Mouse (Mus musculus) limb, embryonic 13.5 days (tissue): ENCODE measurements around the gene Rufy3. TPM values are rescaled to one million over a fixed set of nuclear protein-coding genes. Genes with fewer than 3 reads are reported as not detected.

Source experiments
- ATAC-seq: fragments of 200-750 bp; cut with Nextera tagmentation; 2 replicates; pipeline ENCODE4 v1.8.0; 2017; ENCODE audit warnings: low read depth, moderate number of reproducible peaks, moderate TSS enrichment; ENCODE audit not compliant: low FRiP score
- H3K27ac ChIP-seq: fragments of 300-500 bp; sonication (generic); 2 replicates; pipeline ENCODE4 v1.5.1; 2015; ENCODE audit warnings: inconsistent platforms, mild to moderate bottlenecking, moderate library complexity
- H3K27me3 ChIP-seq: fragments of 300-500 bp; sonication (generic); 2 replicates; pipeline ENCODE4 v1.6.1; 2015; ENCODE audit warnings: mild to moderate bottlenecking, inconsistent platforms
- H3K36me3 ChIP-seq: fragments of 300-500 bp; sonication (generic); 2 replicates; pipeline ENCODE4 v1.6.1; 2015; ENCODE audit warnings: inconsistent platforms, mild to moderate bottlenecking, moderate library complexity
- H3K4me1 ChIP-seq: fragments of 300-500 bp; sonication (generic); 2 replicates; pipeline ENCODE4 v1.6.1; 2015; ENCODE audit warnings: inconsistent platforms
- H3K4me2 ChIP-seq: fragments of 300-500 bp; sonication (generic); replicated peaks from 2 replicates; pipeline ENCODE4 v1.6.1; 2015; ENCODE audit warnings: inconsistent platforms, mild to moderate bottlenecking, moderate library complexity
- H3K4me3 ChIP-seq: fragments of 300-500 bp; sonication (generic); 2 replicates; pipeline ENCODE4 v1.5.1; 2015; ENCODE audit warnings: moderate library complexity, mild to moderate bottlenecking, inconsistent platforms
- H3K9ac ChIP-seq: fragments of 300-500 bp; sonication (generic); 2 replicates; pipeline ENCODE4 v1.6.1; 2015; ENCODE audit warnings: mild to moderate bottlenecking, inconsistent platforms
- H3K9me3 ChIP-seq: fragments of 300-500 bp; sonication (generic); 2 replicates; pipeline ENCODE4 v1.6.1; 2016; ENCODE audit warnings: inconsistent platforms
- WGBS: fragments of 180-500 bp; shearing (Covaris S2); methylation state at CpG from one replicate; pipeline ENCODE4 v1.1.7; 2015; 5-methylcytosine and 5-hydroxymethylcytosine counted together
- polyA plus RNA-seq: library from polyadenylated mRNA; unstranded; fragments of >200 nt; fragmentation: Nextera tagmentation; extraction: Ambion mirVana; gene quantifications from 2 replicates; pipeline ENCODE4 v1.2.1, GENCODE M21; 2015

Gene Rufy3
- polyA plus RNA-seq, 1 experiment from 2014 or later = 9.4 TPM

DNA sequence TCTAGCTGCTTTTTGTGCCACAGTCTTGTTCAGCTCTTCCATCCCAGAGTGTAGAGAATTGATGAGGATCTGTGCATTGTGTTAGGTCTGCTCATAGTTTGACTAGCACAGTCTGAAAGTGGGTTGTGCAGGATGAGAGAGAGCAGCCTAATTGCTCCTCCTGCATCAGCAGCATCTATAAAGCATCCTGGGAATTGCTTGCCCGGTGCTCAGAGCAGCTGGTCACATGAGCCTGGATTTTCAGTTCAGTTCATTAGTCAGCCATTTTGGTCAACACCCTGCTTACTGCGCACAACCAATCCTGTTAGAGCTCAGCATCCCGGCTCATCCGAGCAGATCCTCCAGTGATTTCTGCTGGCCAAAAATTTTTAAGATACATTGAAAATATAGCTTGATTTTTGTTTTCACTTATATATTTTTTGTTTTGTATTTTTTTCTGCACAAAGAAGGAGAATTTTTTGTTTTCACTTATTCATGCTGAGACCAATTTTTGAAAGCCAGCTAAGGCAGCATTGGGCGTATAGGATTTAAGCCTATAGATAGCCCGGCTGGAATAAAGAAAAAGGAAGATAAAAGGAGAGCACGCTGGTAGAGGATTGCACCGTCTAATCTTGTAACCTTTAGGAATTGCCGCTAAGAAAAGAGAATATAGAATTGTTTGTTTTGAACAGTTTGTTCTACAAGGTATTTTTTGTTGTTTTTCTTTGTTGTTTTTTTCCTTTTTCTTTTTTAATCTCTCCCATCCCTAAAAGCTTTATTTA, 18.6 kb downstream of the Rufy3 start:
- Histone ChIP-seq H3K36me3 (no peaks in the 10 kb centered on the region), H3K27me3 (no peaks in the 10 kb centered on the region), H3K4me1 (peaks cover 30% of the 10 kb centered on the region), H3K9me3 (no peaks in the 10 kb centered on the region), H3K4me2 (0 out of 2 replicates have a peak overlapping the region, but pooled peaks have one; percentile 23), H3K9ac (no peak overlapping the region), H3K27ac (no peak overlapping the region), H3K4me3 (no peak overlapping the region)
- 70% methylated on average over 9 of the region's 9 CpGs for WGBS
- ATAC-seq = peak; percentile 20

- peak overlapping the region; percentile 23; the same call in 1 of the 2 replicates for H3K4me2 ChIP-seq
- H3K4me1 ChIP-seq = peaks cover 30% of the 10 kb centered on the region
- H3K9me3 ChIP-seq = no peaks in the 10 kb centered on the region
- no peaks in the 10 kb centered on the region for H3K27me3 ChIP-seq
- no peaks in the 10 kb centered on the region for H3K36me3 ChIP-seq
- H3K9ac ChIP-seq = no peak overlapping the region
- no peak overlapping the region for H3K27ac ChIP-seq
- no peak overlapping the region for H3K4me3 ChIP-seq
- WGBS = 78% methylated on average over 9 of the region's 9 CpGs
- no peak for ATAC-seq
These were observed 19.2 kb downstream of the Rufy3 start for GRCm38 (mm10) chr5:88584061-88584460.

DNA sequence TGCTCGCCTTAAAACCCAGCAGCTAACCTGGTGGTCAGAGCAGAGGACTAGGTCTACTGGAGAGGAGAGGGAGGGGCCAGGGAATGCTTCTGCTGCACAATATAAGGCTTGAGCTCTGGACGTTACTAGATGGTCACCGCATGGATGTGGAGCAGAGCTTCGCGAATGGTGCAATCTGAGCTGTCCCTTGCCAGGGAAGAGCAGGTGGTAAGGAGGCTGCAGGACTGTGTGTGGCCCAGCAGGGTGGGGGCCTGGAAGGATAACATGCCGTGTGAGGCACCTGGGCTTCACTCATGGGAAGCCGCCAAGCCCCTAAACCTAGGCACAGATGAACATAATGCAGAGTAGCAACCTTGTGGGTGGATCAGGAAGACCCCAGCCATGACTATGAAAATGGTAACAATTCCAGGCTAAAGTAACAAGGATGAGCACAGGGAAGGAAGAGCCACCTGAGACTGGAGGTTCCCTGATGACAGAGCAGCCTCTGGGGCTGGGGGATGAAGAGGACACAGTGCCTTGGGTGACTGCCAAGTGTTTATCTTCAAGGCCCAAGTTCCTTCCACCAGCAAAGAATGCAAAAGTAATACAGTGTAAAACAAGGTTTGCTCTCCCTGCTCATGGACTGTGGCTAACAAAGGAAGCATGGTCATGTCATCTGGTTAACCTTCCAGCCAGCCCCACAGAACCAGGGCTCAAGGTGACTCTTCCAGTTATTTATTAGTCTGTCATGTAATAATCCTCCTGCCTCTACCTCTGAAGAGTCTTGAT, 21.8 kb downstream of the Rufy3 start:
- Histone ChIP-seq H3K27ac (no peak overlapping the region), H3K4me2 (no peak overlapping the region), H3K27me3 (no peaks in the 10 kb centered on the region), H3K4me3 (no peak overlapping the region), H3K36me3 (no peaks in the 10 kb centered on the region), H3K9me3 (no peaks in the 10 kb centered on the region), H3K4me1 (peaks cover 30% of the 10 kb centered on the region), H3K9ac (no peak overlapping the region)
- no peak for ATAC-seq
- 69% methylated on average over 7 of the region's 7 CpGs for WGBS

GRCm38 (mm10) chr5:88587211-88587934, 22.5 kb downstream of the Rufy3 start:
- peak; percentile 55; the same call in 1 of the 2 replicates for ATAC-seq
- H3K36me3 ChIP-seq = no peaks in the 10 kb centered on the region
- WGBS = 42% methylated on average over 13 of the region's 13 CpGs
- peak overlapping the region; percentile 31; the same call in 1 of the 2 replicates for H3K4me2 ChIP-seq
- peak overlapping the region; percentile 19; the same call in 1 of the 2 replicates for H3K9ac ChIP-seq
- no peaks in the 10 kb centered on the region for H3K9me3 ChIP-seq
- H3K4me1 ChIP-seq = peaks cover 30% of the 10 kb centered on the region
- H3K27me3 ChIP-seq = no peaks in the 10 kb centered on the region
- H3K4me3 ChIP-seq = no peak overlapping the region
- H3K27ac ChIP-seq = no peak overlapping the region

- ATAC-seq = no peak
- Histone ChIP-seq H3K9ac (no peak overlapping the region), H3K4me1 (peaks cover 30% of the 10 kb centered on the region), H3K9me3 (no peaks in the 10 kb centered on the region), H3K4me3 (no peak overlapping the region), H3K27ac (no peak overlapping the region), H3K36me3 (no peaks in the 10 kb centered on the region), H3K4me2 (no peak overlapping the region), H3K27me3 (no peaks in the 10 kb centered on the region)
- 81% methylated on average over 5 of the region's 5 CpGs for WGBS
These were observed 23.6 kb downstream of the Rufy3 start for GRCm38 (mm10) chr5:88588481-88588880.

DNA sequence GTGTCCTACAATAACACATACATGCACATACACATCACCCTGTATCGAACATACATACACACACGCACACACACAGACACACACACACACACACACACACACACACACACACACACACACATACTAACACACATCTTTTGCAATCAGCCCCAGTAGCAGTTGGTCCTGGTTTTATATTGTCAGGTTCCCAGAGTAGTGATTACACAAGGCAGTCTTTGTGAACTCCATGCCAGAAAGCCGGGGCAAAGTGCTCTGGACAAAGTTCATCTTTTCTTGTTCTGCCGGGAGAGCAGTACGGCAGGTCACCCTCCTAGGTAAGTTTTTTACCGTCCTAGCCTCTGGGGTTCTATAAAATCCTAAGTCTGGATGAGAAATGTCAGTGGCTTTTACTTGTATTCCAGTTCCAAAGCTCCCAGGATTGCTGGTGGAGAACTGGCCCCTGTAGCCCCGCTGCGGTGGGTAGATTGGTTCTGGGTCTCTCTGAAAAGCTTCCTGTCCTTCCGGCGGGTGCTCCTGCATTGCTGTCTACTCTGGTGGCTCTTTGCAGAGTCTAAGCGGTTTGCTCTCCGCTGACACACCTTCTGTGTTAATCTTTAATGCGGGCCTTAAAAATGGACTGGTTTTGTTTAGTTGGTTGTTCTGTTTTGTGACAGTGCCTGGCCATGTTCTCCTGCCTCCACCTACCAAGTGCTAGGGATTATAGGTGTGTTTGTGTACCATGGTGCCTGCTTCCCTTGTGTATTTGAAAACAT, 28.8 kb downstream of the Rufy3 start:
- no peak for ATAC-seq
- Histone ChIP-seq H3K27me3 (no peaks in the 10 kb centered on the region), H3K36me3 (no peaks in the 10 kb centered on the region), H3K4me2 (no peak overlapping the region), H3K9me3 (no peaks in the 10 kb centered on the region), H3K4me3 (no peak overlapping the region), H3K27ac (no peak overlapping the region), H3K4me1 (no peaks in the 10 kb centered on the region), H3K9ac (no peak overlapping the region)
- 83% methylated on average over 13 of the region's 13 CpGs for WGBS

DNA sequence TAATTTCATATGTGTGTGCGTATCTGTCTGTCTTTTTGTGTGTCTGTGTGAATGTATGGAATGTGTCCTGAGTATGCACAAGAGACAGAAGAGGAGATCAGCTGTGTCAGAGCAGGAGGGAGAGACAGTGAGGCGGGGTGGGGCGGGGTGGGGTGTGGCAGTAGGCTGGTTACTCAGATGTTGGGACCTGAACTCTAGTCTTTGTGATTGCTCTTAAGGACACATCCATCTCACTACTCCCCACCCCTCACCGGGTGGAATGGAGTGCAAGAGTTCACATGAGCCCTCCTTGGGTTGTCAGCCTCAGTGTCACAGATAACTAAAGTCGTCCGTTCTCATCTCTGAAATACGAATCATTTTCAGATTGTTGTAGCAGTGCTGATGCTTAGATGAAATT, 29.3 kb downstream of the Rufy3 start:
- H3K27me3 ChIP-seq = no peaks in the 10 kb centered on the region
- no peak overlapping the region for H3K27ac ChIP-seq
- no peak for ATAC-seq
- 87% methylated on average over 7 of the region's 7 CpGs for WGBS
- H3K9me3 ChIP-seq = no peaks in the 10 kb centered on the region
- H3K4me1 ChIP-seq = no peaks in the 10 kb centered on the region
- no peak overlapping the region for H3K4me2 ChIP-seq
- H3K4me3 ChIP-seq = no peak overlapping the region
- no peak overlapping the region for H3K9ac ChIP-seq
- H3K36me3 ChIP-seq = no peaks in the 10 kb centered on the region

GRCm38 (mm10) chr5:88595537-88596455, 31.0 kb downstream of the Rufy3 start:
- Histone ChIP-seq H3K27ac (no peak overlapping the region), H3K9me3 (no peaks in the 10 kb centered on the region), H3K36me3 (no peaks in the 10 kb centered on the region), H3K4me3 (no peak overlapping the region), H3K27me3 (no peaks in the 10 kb centered on the region), H3K4me2 (no peak overlapping the region), H3K9ac (no peak overlapping the region), H3K4me1 (0 out of 2 replicates have a peak, but pooled peaks cover 2% of the 10 kb centered on the region)
- ATAC-seq = no peak
- WGBS = 65% methylated on average over 5 of the region's 5 CpGs

- Histone ChIP-seq H3K9ac (no peak overlapping the region), H3K27me3 (no peaks in the 10 kb centered on the region), H3K36me3 (no peaks in the 10 kb centered on the region), H3K9me3 (no peaks in the 10 kb centered on the region), H3K4me3 (no peak overlapping the region), H3K4me2 (no peak overlapping the region), H3K4me1 (0 out of 2 replicates have a peak, but pooled peaks cover 2% of the 10 kb centered on the region), H3K27ac (no peak overlapping the region)
- no peak for ATAC-seq
- 89% methylated on average over 6 of the region's 6 CpGs for WGBS
These were observed 34.1 kb downstream of the Rufy3 start for GRCm38 (mm10) chr5:88598961-88599360.

- no peak overlapping the region for H3K4me3 ChIP-seq
- no peak for ATAC-seq
- H3K36me3 ChIP-seq = no peaks in the 10 kb centered on the region
- no peak overlapping the region for H3K4me2 ChIP-seq
- no peak overlapping the region for H3K27ac ChIP-seq
- H3K9me3 ChIP-seq = no peaks in the 10 kb centered on the region
- no peak overlapping the region for H3K9ac ChIP-seq
- 87% methylated on average over 2 of the region's 2 CpGs for WGBS
- H3K27me3 ChIP-seq = no peaks in the 10 kb centered on the region
- 0 out of 2 replicates have a peak, but pooled peaks cover 2% of the 10 kb centered on the region for H3K4me1 ChIP-seq
These were observed 37.2 kb downstream of the Rufy3 start for GRCm38 (mm10) chr5:88602030-88602429.

GRCm38 (mm10) chr5:88602713-88603112, 37.9 kb downstream of the Rufy3 start:
- WGBS = 74% methylated on average over 3 of the region's 3 CpGs
- H3K9ac ChIP-seq = no peak overlapping the region
- no peaks in the 10 kb centered on the region for H3K27me3 ChIP-seq
- no peaks in the 10 kb centered on the region for H3K9me3 ChIP-seq
- H3K4me1 ChIP-seq = 0 out of 2 replicates have a peak, but pooled peaks cover 2% of the 10 kb centered on the region
- H3K36me3 ChIP-seq = no peaks in the 10 kb centered on the region
- ATAC-seq = no peak
- no peak overlapping the region for H3K27ac ChIP-seq
- H3K4me3 ChIP-seq = no peak overlapping the region
- H3K4me2 ChIP-seq = no peak overlapping the region
